Mouse (Mus musculus) forebrain, embryonic 12.5 days (tissue): Measurements from ENCODE around the gene Cxcl2. TPM values are rescaled to one million over a fixed set of nuclear protein-coding genes. Genes with fewer than 3 reads are reported as not detected.

Experiments used
- ATAC-seq: fragments of 200-750 bp; cut with Nextera tagmentation; 2 replicates; pipeline ENCODE4 v1.8.0; 2017; ENCODE audit warnings: moderate TSS enrichment; ENCODE audit not compliant: low FRiP score
- H3K27ac ChIP-seq: fragments of 300-500 bp; sonication (generic); 2 replicates; pipeline ENCODE4 v1.5.1; 2016; ENCODE audit warnings: mild to moderate bottlenecking
- H3K27me3 ChIP-seq: fragments of 300-500 bp; sonication (generic); 2 replicates; pipeline ENCODE4 v1.6.1; 2016; ENCODE audit warnings: mild to moderate bottlenecking
- H3K36me3 ChIP-seq: fragments of 300-500 bp; sonication (generic); replicated peaks from 2 replicates; pipeline ENCODE4 v1.6.1; 2016; ENCODE audit warnings: mild to moderate bottlenecking
- H3K4me1 ChIP-seq: fragments of 300-500 bp; sonication (generic); 2 replicates; pipeline ENCODE4 v1.6.1; 2016
- H3K4me2 ChIP-seq: fragments of 300-500 bp; sonication (generic); 2 replicates; pipeline ENCODE4 v1.6.1; 2016; ENCODE audit warnings: mild to moderate bottlenecking, moderate library complexity
- H3K4me3 ChIP-seq: fragments of 300-500 bp; sonication (generic); replicated peaks from 2 replicates; pipeline ENCODE4 v1.5.1; 2016; ENCODE audit warnings: mild to moderate bottlenecking
- H3K9ac ChIP-seq: fragments of 300-500 bp; sonication (generic); 2 replicates; pipeline ENCODE4 v1.6.1; 2016; ENCODE audit warnings: mild to moderate bottlenecking
- H3K9me3 ChIP-seq: fragments of 300-500 bp; sonication (generic); 2 replicates; pipeline ENCODE4 v1.6.1; 2016
- WGBS: fragments of 180-500 bp; shearing (Covaris S2); methylation state at CpG from one replicate; pipeline ENCODE4 v1.1.7; 2016; 5-methylcytosine and 5-hydroxymethylcytosine counted together
- polyA plus RNA-seq: library from polyadenylated mRNA; unstranded; fragments of >200 nt; fragmentation: Nextera tagmentation; extraction: Ambion mirVana; gene quantifications from 2 replicates; pipeline ENCODE4 v1.2.1, GENCODE M21; 2016

The Cxcl2 gene
- polyA plus RNA-seq = not detected in 2 replicates

DNA sequence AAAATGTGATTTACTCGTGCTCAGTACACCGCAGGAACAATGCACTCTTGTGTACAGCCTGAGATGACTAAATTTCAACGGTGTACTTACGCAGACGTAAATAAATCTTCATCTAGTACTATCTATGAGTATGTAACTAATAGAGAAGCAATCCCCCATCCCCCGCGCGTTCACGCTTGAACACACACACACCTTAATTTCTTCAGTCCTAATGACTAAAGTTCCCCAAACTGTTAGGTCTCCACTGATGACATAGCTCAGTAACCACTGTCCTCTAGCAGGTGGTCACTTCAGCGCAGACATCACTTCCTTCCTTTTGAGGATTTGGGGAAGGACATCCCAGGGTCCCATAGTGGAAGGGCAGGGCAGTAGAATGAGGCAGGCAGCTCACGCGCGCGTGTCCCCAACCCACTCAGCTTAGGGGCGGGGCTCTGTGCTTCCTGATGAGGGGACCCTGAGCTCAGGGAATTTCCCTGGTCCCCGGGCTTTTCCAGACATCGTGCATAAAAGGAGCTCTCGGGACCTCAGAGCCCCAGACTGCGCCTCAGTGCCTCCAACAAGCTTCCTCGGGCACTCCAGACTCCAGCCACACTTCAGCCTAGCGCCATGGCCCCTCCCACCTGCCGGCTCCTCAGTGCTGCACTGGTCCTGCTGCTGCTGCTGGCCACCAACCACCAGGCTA lies at the start of gene Cxcl2:
Gene Cxcl2, plus strand, starts transcription at position 533 of the 682 bp plus-strand sequence.
- no peaks in the 10 kb centered on the region for H3K9me3 ChIP-seq
- peak within 1 kb of the TSS; percentile 69 for H3K4me2 ChIP-seq
- H3K27ac ChIP-seq = no peak within 1 kb of the TSS
- H3K36me3 ChIP-seq = no peaks in the 10 kb centered on the region
- peak; percentile 63; the same call in 1 of the 2 replicates for ATAC-seq
- peak within 1 kb of the TSS; percentile 38 for H3K4me3 ChIP-seq
- H3K9ac ChIP-seq = no peak within 1 kb of the TSS
- WGBS = 12% methylated on average over 22 of the region's 22 CpGs
- peaks cover 15% of the 10 kb centered on the region for H3K4me1 ChIP-seq
- peaks cover 19% of the 10 kb centered on the region for H3K27me3 ChIP-seq

DNA sequence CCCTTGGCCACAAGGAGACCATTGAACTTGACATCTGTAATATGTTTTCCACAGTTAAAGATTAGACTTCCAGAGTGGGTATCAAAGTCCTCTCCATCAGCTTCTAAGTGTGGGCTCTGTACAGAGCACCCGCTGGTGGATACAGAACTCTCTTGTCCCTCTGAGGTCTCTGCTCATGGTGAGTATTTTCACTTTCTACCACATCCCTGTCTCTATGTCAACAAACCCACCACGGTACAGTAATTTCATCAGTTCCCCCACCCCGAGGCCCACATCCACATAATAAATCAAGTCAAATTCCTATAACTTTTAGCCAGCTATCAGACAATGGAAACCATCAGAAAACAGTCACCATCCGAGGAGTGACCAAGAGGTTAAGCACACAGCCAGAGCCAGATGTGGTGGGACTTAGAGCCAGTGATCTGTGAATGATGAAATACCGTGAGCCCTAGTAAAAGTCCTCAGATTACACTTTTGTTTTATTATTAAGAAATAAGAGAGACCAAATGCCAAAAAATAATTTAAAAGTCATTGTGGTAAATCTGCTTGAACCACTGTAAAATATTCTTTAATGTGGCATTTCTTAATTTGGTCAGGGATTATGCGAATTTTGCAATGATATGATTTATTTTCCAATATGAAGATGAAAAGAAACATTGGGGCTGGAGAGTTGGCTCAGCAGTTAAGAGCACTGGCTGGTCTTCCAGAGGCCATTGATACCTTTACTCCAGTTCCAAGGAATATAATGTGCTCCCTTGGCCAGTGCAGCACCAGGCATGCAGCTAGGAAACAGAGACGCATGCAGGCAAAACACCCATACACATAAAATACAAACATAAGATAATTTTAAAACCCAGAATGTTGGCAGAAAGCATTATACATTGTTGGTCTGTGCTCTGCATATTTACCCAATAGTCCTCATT lies 48.1 kb upstream of the Cxcl2 start:
- Histone ChIP-seq H3K27ac (no peak overlapping the region), H3K4me3 (no peak overlapping the region), H3K27me3 (no peaks in the 10 kb centered on the region), H3K36me3 (no peaks in the 10 kb centered on the region), H3K9ac (no peak overlapping the region), H3K4me2 (no peak overlapping the region), H3K4me1 (no peaks in the 10 kb centered on the region), H3K9me3 (no peaks in the 10 kb centered on the region)
- WGBS = 88% methylated on average over 7 of the region's 7 CpGs
- no peak for ATAC-seq

DNA sequence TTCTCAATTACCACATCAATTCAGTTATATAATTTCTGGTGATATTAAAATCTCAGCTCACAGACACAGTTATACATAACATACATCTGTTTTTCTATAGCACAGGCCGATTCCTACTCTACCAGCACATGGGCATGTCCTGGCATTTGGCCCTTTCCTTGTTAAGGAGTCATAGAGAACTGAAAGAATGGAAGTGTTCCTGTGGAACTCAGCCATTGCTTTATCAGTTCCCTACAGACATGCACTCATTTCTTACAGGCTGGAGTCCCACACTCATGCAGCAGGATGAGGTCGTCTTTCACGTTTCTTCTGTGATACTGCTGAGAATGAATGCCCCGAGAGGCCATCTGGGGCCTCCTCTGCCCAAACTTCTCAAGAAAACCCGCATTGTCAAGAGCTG lies 46.2 kb upstream of the Cxcl2 start:
- Histone ChIP-seq H3K4me2 (no peak overlapping the region), H3K4me1 (no peaks in the 10 kb centered on the region), H3K9ac (no peak overlapping the region), H3K27me3 (no peaks in the 10 kb centered on the region), H3K36me3 (no peaks in the 10 kb centered on the region), H3K27ac (no peak overlapping the region), H3K4me3 (no peak overlapping the region), H3K9me3 (no peaks in the 10 kb centered on the region)
- ATAC-seq = no peak
- 87% methylated on average over 5 of the region's 5 CpGs for WGBS

DNA sequence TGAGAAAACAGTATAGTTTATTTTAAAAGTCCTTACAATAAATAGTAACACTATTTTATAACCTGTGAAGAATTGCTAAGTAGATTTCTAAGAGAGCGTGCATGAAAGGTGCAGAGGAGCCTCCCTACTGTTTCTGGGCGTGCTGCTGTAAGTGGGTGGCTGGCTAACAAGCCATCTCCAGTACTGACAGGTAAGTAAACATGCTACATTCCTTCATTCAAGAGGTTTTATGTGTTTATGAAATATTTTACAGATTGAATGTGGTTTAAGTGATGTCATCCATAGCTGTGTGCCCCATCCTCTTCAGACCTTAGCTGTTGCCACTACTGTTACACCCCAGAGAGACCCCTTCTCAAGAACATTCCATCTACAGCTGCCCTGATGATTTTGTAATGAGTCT lies 45.2 kb upstream of the Cxcl2 start:
- no peak for ATAC-seq
- Histone ChIP-seq H3K9me3 (no peaks in the 10 kb centered on the region), H3K4me1 (no peaks in the 10 kb centered on the region), H3K4me3 (no peak overlapping the region), H3K4me2 (no peak overlapping the region), H3K27me3 (no peaks in the 10 kb centered on the region), H3K27ac (no peak overlapping the region), H3K9ac (no peak overlapping the region), H3K36me3 (no peaks in the 10 kb centered on the region)
- WGBS = 86% methylated on average over 2 of the region's 2 CpGs

DNA sequence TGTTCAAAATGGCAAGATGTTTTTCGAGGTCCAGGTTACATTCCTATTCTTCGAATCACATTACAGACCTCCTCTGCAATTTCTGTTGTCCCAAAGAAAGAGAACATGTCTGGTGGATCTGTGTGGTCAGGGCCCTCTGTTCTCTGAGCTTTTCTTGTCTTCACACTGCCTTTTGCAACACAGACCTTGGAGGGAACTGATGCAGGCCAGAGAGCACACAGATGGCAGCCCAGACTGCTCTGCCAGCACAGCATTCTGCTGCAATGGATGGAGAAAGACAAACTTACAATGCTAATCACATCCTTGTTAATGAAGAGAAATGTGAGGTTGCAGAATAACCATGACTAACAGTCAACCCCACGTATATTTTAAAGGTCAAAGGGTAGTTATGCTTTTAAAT lies 44.6 kb upstream of the Cxcl2 start:
- H3K4me2 ChIP-seq = no peak overlapping the region
- no peaks in the 10 kb centered on the region for H3K36me3 ChIP-seq
- no peak overlapping the region for H3K9ac ChIP-seq
- ATAC-seq = no peak
- WGBS = 81% methylated on average over 3 of the region's 3 CpGs
- no peaks in the 10 kb centered on the region for H3K9me3 ChIP-seq
- H3K27me3 ChIP-seq = no peaks in the 10 kb centered on the region
- H3K27ac ChIP-seq = no peak overlapping the region
- no peak overlapping the region for H3K4me3 ChIP-seq
- no peaks in the 10 kb centered on the region for H3K4me1 ChIP-seq

DNA sequence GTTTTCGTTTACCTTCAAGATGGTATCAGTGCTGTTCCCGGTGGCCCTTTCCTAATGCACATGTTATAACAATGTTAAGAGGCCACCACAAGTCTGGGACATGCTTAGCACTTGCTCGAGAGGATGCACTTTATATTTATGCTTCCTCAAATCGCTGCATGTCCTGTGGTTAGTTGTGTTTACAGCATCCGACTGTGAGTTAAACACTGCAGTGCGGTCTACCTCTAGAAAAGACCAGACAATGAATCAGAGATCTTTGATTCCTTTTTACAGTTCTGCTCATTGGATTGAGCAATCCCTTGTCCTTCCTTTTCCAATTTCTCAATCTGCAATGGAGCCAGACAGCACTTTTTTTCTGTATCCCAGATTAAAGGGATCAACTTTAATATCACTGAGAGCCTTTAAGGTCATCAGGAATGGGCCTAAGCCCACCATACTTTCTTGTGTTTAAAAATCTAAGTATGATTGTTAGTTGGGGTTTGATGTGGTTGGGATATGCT lies 41.7 kb upstream of the Cxcl2 start:
- no peaks in the 10 kb centered on the region for H3K27me3 ChIP-seq
- H3K9ac ChIP-seq = no peak overlapping the region
- no peak overlapping the region for H3K4me2 ChIP-seq
- H3K4me3 ChIP-seq = no peak overlapping the region
- no peaks in the 10 kb centered on the region for H3K9me3 ChIP-seq
- ATAC-seq = no peak
- WGBS = 85% methylated on average over 6 of the region's 6 CpGs
- no peaks in the 10 kb centered on the region for H3K4me1 ChIP-seq
- H3K36me3 ChIP-seq = no peaks in the 10 kb centered on the region
- no peak overlapping the region for H3K27ac ChIP-seq

DNA sequence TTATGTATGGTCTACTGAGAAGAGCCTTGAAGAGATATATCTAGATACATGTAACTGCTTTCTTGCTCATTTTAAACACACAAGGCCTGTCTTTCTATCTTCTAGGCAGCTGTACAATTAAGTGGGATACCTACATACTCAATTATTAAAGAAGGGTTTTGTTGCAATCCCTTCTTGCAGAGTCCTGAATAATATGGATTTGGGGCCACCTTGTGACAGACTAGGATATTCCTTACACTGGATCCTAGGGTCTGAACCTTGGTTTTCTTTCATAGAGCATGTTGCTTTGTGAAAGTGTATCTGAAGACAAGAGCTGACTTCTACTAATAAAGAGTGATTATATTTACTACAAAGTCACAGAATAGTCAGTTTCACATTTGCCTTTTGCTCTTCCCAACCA lies 36.9 kb upstream of the Cxcl2 start:
- H3K9me3 ChIP-seq = no peaks in the 10 kb centered on the region
- no peak overlapping the region for H3K4me2 ChIP-seq
- ATAC-seq = no peak
- H3K4me3 ChIP-seq = no peak overlapping the region
- no peak overlapping the region for H3K9ac ChIP-seq
- H3K27me3 ChIP-seq = no peaks in the 10 kb centered on the region
- H3K36me3 ChIP-seq = no peaks in the 10 kb centered on the region
- no peak overlapping the region for H3K27ac ChIP-seq
- no peaks in the 10 kb centered on the region for H3K4me1 ChIP-seq

DNA sequence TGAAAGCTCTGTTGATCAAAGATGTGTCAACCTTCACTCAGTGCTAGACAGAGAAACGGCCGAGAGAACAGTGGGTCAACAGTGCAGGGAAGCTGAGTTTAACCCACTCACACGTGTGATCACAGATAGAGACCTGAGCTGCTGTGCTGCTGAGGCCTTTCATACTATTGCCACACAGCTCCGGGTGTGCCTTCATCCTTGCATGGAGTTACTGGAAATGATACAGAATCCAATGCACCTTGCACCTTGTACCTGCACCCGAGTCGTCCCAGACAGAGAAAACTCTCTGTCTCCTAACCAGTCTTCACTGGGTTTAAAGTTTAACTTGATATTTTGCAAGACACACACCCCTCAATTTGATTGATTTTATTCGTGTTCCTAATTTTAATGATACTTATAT lies 31.3 kb upstream of the Cxcl2 start:
- H3K4me2 ChIP-seq = no peak overlapping the region
- no peak for ATAC-seq
- 85% methylated on average over 7 of the region's 7 CpGs for WGBS
- no peaks in the 10 kb centered on the region for H3K9me3 ChIP-seq
- no peak overlapping the region for H3K27ac ChIP-seq
- H3K36me3 ChIP-seq = no peaks in the 10 kb centered on the region
- no peak overlapping the region for H3K4me3 ChIP-seq
- no peaks in the 10 kb centered on the region for H3K27me3 ChIP-seq
- H3K4me1 ChIP-seq = no peaks in the 10 kb centered on the region
- H3K9ac ChIP-seq = no peak overlapping the region

DNA sequence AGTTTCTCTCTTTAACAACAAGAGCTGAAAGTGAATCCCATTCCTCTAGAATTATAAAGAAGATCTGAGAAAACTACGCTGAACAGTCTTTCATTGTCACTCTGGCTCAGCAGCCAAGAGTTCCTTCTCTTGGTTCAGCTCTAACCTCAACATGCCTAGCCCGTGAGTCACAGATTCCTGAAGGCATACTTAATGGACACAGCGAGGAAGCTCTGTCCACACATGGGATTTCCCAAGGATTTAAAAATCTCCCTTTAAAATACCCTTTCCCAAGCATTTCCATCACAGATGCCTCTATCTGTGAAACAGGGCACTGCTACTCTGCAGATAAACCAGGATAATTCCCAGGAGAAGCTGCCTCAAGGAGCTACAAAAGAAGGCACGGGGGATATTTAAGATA lies 27.6 kb upstream of the Cxcl2 start:
- H3K9me3 ChIP-seq = no peaks in the 10 kb centered on the region
- H3K36me3 ChIP-seq = no peaks in the 10 kb centered on the region
- 82% methylated on average over 4 of the region's 4 CpGs for WGBS
- no peak overlapping the region for H3K27ac ChIP-seq
- no peaks in the 10 kb centered on the region for H3K4me1 ChIP-seq
- no peak for ATAC-seq
- H3K4me2 ChIP-seq = no peak overlapping the region
- no peak overlapping the region for H3K9ac ChIP-seq
- H3K4me3 ChIP-seq = no peak overlapping the region
- H3K27me3 ChIP-seq = no peaks in the 10 kb centered on the region

DNA sequence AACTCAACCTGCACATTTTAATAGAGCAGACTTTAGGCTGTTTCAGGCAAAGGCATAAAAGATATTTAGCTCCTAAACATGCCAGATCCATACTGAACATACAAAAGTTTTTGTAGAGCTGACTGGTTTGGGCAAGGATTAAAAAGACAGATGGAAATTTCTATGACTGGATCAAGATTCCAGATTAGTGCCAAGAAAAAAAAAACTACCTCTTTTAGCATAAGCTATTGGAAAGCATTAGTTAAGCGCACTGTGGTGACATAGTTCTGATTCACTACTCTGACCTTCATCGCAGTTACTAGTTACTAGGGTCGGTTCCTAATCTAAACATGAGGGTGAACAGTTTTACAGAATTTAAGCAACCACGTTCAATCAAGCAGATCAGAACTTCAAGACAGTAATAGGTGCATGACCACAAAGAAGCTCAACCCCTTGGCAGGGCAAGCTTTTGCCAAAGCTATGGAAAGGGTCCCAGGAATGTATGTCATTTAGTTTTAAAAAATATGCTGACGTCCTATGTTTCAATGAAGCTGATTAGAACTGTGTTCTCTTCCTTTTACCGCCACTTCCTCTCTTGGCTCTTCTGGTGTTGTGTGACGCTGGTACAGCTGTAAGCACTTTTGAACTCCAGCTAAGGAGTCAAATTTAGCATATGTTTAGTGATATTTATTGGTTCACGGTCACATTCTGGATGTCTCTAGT lies 27.0 kb upstream of the Cxcl2 start:
- H3K27ac ChIP-seq = no peak overlapping the region
- no peaks in the 10 kb centered on the region for H3K36me3 ChIP-seq
- H3K4me3 ChIP-seq = no peak overlapping the region
- no peaks in the 10 kb centered on the region for H3K27me3 ChIP-seq
- no peak overlapping the region for H3K4me2 ChIP-seq
- H3K9me3 ChIP-seq = no peaks in the 10 kb centered on the region
- H3K4me1 ChIP-seq = no peaks in the 10 kb centered on the region
- 86% methylated on average over 8 of the region's 8 CpGs for WGBS
- no peak for ATAC-seq
- no peak overlapping the region for H3K9ac ChIP-seq

DNA sequence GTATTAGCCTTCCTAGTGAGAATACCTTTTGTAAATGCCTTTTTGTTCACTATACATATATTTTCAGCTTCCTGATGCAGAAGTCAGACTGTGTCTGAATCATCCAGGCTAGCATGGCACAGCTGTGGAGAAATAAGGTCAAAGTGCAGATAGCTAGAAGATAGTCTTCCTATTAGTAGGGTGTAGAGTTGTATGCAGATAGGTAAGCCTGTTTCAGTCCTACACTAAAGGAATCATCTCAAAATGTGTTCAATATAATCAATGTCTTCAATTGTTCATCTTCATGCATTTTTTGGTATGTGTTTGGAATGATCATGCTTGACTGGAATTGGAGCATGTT lies 26.5 kb upstream of the Cxcl2 start:
- Histone ChIP-seq H3K4me1 (no peaks in the 10 kb centered on the region), H3K9ac (no peak overlapping the region), H3K4me2 (no peak overlapping the region), H3K4me3 (no peak overlapping the region), H3K36me3 (no peaks in the 10 kb centered on the region), H3K27me3 (no peaks in the 10 kb centered on the region), H3K27ac (no peak overlapping the region), H3K9me3 (no peaks in the 10 kb centered on the region)
- no peak for ATAC-seq

DNA sequence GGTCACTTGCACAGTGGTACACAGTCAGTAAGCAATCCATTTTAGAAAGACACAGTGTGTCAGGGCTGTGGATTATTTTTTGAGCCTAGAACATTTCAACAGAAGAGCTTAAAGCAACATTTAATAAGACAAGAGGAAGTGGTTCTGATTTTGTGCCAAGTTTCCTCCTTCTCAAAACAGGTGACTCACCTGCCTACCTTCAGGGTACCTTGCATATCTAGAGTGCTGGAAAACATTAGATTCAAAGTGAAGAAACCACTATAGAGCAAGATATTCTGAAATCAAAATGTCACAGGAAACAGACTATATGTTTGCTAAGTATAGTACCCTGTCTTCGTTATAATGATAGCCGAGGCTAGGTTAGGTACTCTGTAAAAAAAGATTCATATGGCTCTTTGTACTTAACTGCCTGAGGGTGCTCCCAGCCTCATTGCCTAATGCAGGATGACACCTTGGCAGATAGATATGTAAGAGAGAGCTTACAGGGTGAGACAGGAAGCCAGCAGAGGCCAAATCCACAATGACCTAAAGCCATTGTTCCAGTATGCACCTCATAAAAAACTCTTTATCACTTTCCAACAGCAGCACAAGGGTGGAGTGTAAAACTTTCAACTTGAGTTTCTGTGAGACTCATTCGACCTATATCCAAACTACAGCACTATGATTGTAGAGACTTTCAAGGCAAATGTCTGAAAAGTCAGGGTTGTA lies 24.2 kb upstream of the Cxcl2 start:
- Histone ChIP-seq H3K4me3 (no peak overlapping the region), H3K4me2 (no peak overlapping the region), H3K9me3 (no peaks in the 10 kb centered on the region), H3K27me3 (no peaks in the 10 kb centered on the region), H3K27ac (no peak overlapping the region), H3K9ac (no peak overlapping the region), H3K4me1 (no peaks in the 10 kb centered on the region), H3K36me3 (no peaks in the 10 kb centered on the region)
- no peak for ATAC-seq
- 85% methylated on average over 3 of the region's 3 CpGs for WGBS
